Mouse (Mus musculus) heart, adult 18-20 months (tissue): ENCODE data around the gene Crybg3. TPM values are rescaled to one million over a fixed set of nuclear protein-coding genes. Genes with fewer than 3 reads are reported as not detected.

Experiments used
- DNase-seq, 2 experiments: peaks; one replicate each; pipeline ENCODE4 v3.0.0; 2021 to 2022; ENCODE audit warnings: mixed read lengths in 1 of 2
- long read RNA-seq, 2 experiments: library from polyadenylated mRNA; stranded (forward); transcript quantifications; one replicate each; pipeline ENCODE4 v2.0.0; 2021
- total RNA-seq, 2 experiments: library from RNA; stranded (reverse); gene quantifications; 2 replicates each; pipeline ENCODE4 v1.2.3; 2021

Crybg3 gene
- total RNA-seq = 10 to 100 TPM; 71.9 to 73.5 TPM
- long read RNA-seq, experiment 1, full-length matches to known transcripts = 1 of 18 reads
- long read RNA-seq, experiment 1, partial matches to known transcripts = 1 of 18 reads
- long read RNA-seq, experiment 1, other reads (novel, unspliced or antisense) = 16 of 18 reads
- long read RNA-seq, experiment 2, full-length matches to known transcripts = 2 of 7 reads
- long read RNA-seq, experiment 2, partial matches to known transcripts = 2 of 7 reads
- long read RNA-seq, experiment 2, other reads (novel, unspliced or antisense) = 3 of 7 reads

GRCm38 (mm10) chr16:59600311-59601251 lies at the start of gene Crybg3:
Crybg3 (minus strand) TSS chr16:59600979.
- DNase-seq = peak; percentile 85 to 93

GRCm38 (mm10) chr16:59643766-59644165 lies 43.0 kb upstream of the Crybg3 start:
- DNase-seq = no peak

GRCm38 (mm10) chr16:59639985-59640384 lies 39.2 kb upstream of the Crybg3 start:
- peak in 1 of 2 experiments; percentile 10 for DNase-seq

GRCm38 (mm10) chr16:59639102-59639691 lies 38.4 kb upstream of the Crybg3 start, which contains the start of gene Arl6:
Arl6 (minus strand) TSS chr16:59639391.
- peak; percentile 94 to 95 for DNase-seq

GRCm38 (mm10) chr16:59634598-59634997 lies 33.8 kb upstream of the Crybg3 start:
- peak in 1 of 2 experiments; percentile 5 for DNase-seq

- DNase-seq = no peak
Observed at GRCm38 (mm10) chr16:59621554-59621953, 20.8 kb upstream of the Crybg3 start.

GRCm38 (mm10) chr16:59617167-59617566 lies 16.4 kb upstream of the Crybg3 start:
- DNase-seq = peak; percentile 48 to 71

GRCm38 (mm10) chr16:59615675-59616074 lies 14.9 kb upstream of the Crybg3 start:
- no peak for DNase-seq

- no peak for DNase-seq
Observed at GRCm38 (mm10) chr16:59610750-59611149, 10.0 kb upstream of the Crybg3 start.

GRCm38 (mm10) chr16:59604078-59604781 lies 3.5 kb upstream of the Crybg3 start:
- no peak for DNase-seq

GRCm38 (mm10) chr16:59599411-59600265 lies 1.1 kb downstream of the Crybg3 start:
- DNase-seq = peak; percentile 55 to 75

- DNase-seq = peak in 1 of 2 experiments; percentile 57
Observed at GRCm38 (mm10) chr16:59598997-59599396, 1.8 kb downstream of the Crybg3 start.

GRCm38 (mm10) chr16:59597256-59597655 lies 3.5 kb downstream of the Crybg3 start:
- DNase-seq = no peak

GRCm38 (mm10) chr16:59594714-59595113 lies 6.1 kb downstream of the Crybg3 start:
- DNase-seq = peak; percentile 57 to 62

- DNase-seq = no peak
Observed at GRCm38 (mm10) chr16:59590790-59591189, 10.0 kb downstream of the Crybg3 start.

GRCm38 (mm10) chr16:59588351-59589025 lies 12.3 kb downstream of the Crybg3 start:
- no peak for DNase-seq

GRCm38 (mm10) chr16:59587816-59588215 lies 13.0 kb downstream of the Crybg3 start:
- DNase-seq = peak in 1 of 2 experiments; percentile 52

- DNase-seq = no peak
Observed at GRCm38 (mm10) chr16:59586911-59587310, 13.9 kb downstream of the Crybg3 start.

- DNase-seq = no peak
Observed at GRCm38 (mm10) chr16:59586276-59586675, 14.5 kb downstream of the Crybg3 start.

- no peak for DNase-seq
Observed at GRCm38 (mm10) chr16:59585706-59586244, 15.0 kb downstream of the Crybg3 start.
